Mouse (Mus musculus): ENCODE measurements around the gene Cnksr3.
A peak's percentile ranks its signal among the peaks of the same experiment; 100 is the strongest.

The Cnksr3 gene

GRCm38 (mm10) chr10:7149671-7150595, 62.1 kb downstream of the Cnksr3 start:
- no peak for DNase-seq (ENCODE audit: extremely low spot score, low spot score)

- no peak for DNase-seq (ENCODE audit: extremely low spot score, low spot score)
Observed at GRCm38 (mm10) chr10:7145614-7146013, 66.4 kb downstream of the Cnksr3 start.

- no peak for DNase-seq (ENCODE audit: extremely low spot score, low spot score)
Observed at GRCm38 (mm10) chr10:7144081-7144783, 67.8 kb downstream of the Cnksr3 start.

GRCm38 (mm10) chr10:7142287-7142686, 69.8 kb downstream of the Cnksr3 start:
- DNase-seq (ENCODE audit: extremely low spot score, low spot score): no peak

- no peak for DNase-seq (ENCODE audit: extremely low spot score, low spot score)
Observed at GRCm38 (mm10) chr10:7140282-7140681, 71.8 kb downstream of the Cnksr3 start.

GRCm38 (mm10) chr10:7138049-7138448, 74.0 kb downstream of the Cnksr3 start:
- no peak for DNase-seq (ENCODE audit: extremely low spot score, low spot score)

- DNase-seq (ENCODE audit: extremely low spot score, low spot score): no peak
Observed at GRCm38 (mm10) chr10:7135751-7136150, 76.3 kb downstream of the Cnksr3 start.

GRCm38 (mm10) chr10:7133005-7133404, 79.0 kb downstream of the Cnksr3 start:
- DNase-seq (ENCODE audit: extremely low spot score, low spot score): no peak

GRCm38 (mm10) chr10:7131441-7131840, 80.6 kb downstream of the Cnksr3 start:
- no peak for DNase-seq (ENCODE audit: extremely low spot score, low spot score)

- DNase-seq (ENCODE audit: extremely low spot score, low spot score): no peak
Observed at GRCm38 (mm10) chr10:7127828-7128227, 84.2 kb downstream of the Cnksr3 start.

GRCm38 (mm10) chr10:7126882-7127281, 85.2 kb downstream of the Cnksr3 start:
- no peak for DNase-seq (ENCODE audit: extremely low spot score, low spot score)

GRCm38 (mm10) chr10:7126287-7126686, 85.8 kb downstream of the Cnksr3 start:
- no peak for DNase-seq (ENCODE audit: extremely low spot score, low spot score)

- DNase-seq (ENCODE audit: extremely low spot score, low spot score): no peak
Observed at GRCm38 (mm10) chr10:7124993-7125392, 87.0 kb downstream of the Cnksr3 start.

GRCm38 (mm10) chr10:7122294-7122693, 89.7 kb downstream of the Cnksr3 start:
- DNase-seq (ENCODE audit: extremely low spot score, low spot score): no peak

- DNase-seq (ENCODE audit: extremely low spot score, low spot score): no peak
Observed at GRCm38 (mm10) chr10:7120206-7120605, 91.8 kb downstream of the Cnksr3 start.

GRCm38 (mm10) chr10:7118258-7119077, 93.6 kb downstream of the Cnksr3 start:
- DNase-seq (ENCODE audit: extremely low spot score, low spot score): peak; percentile 17

- DNase-seq (ENCODE audit: extremely low spot score, low spot score): peak; percentile 40
Observed at GRCm38 (mm10) chr10:7117785-7118184, 94.3 kb downstream of the Cnksr3 start.

GRCm38 (mm10) chr10:7114796-7115195, 97.2 kb downstream of the Cnksr3 start:
- DNase-seq (ENCODE audit: extremely low spot score, low spot score): no peak

- no peak for DNase-seq (ENCODE audit: extremely low spot score, low spot score)
Observed at GRCm38 (mm10) chr10:7113747-7114146, 98.3 kb downstream of the Cnksr3 start.

- DNase-seq (ENCODE audit: extremely low spot score, low spot score): no peak
Observed at GRCm38 (mm10) chr10:7113144-7113543, 98.9 kb downstream of the Cnksr3 start.

GRCm38 (mm10) chr10:7111462-7112000, 100.5 kb downstream of the Cnksr3 start:
- DNase-seq (ENCODE audit: extremely low spot score, low spot score): no peak

Measured in neural tube, embryonic 10.5 days (tissue).